8 mouse cellular contexts compared by ENCODE assay signal in genomic region chr7:49120488-49120864, GRCm38 (mm10).
DNase-seq lines count a peak whose midpoint lies in the region; ATAC-seq and TF ChIP-seq lines count a peak whose summit lies in the region.
"Had no signal": no experiment of that assay in that cellular context is flagged by ENCODE, and none has a peak within 500 bp of the region (broad histone marks: within the 10 kb centered on the region; RNA-seq: fewer than 3 reads in every experiment).

No protein-coding gene starts in this region.

- 0 out of 2 replicates have a peak, but pooled peaks cover 2% of the 10 kb centered on the region for H3K4me1 ChIP-seq in lung, embryonic 14.5 days (ENCODE audit: insufficient read depth)
- peaks cover 16% of the 10 kb centered on the region for H3K4me1 ChIP-seq in forebrain, embryonic 11.5 days (replicated peaks; ENCODE audit: control insufficient read depth, insufficient read depth, low read length)
- H3K4me1 ChIP-seq in intestine, embryonic 14.5 days (replicated peaks; ENCODE audit: control insufficient read depth, insufficient read depth, low read length): peaks cover 6% of the 10 kb centered on the region
- H3K4me1 ChIP-seq in stomach, embryonic 14.5 days (ENCODE audit: control insufficient read depth, insufficient read depth, low read length): 0 out of 2 replicates have a peak, but pooled peaks cover 3% of the 10 kb centered on the region

- WGBS in lung, embryonic 14.5 days: 33% methylated on average over 6 of the region's 6 CpGs
- 41% methylated on average over 6 of the region's 6 CpGs for WGBS in forebrain, embryonic 11.5 days
- 38% methylated on average over 6 of the region's 6 CpGs for WGBS in intestine, embryonic 14.5 days
- WGBS in stomach, embryonic 14.5 days: 51% methylated on average over 6 of the region's 6 CpGs

- ATAC-seq in lung, embryonic 14.5 days (ENCODE audit: insufficient read depth): no peak
- peak; percentile 21 for ATAC-seq in forebrain, embryonic 11.5 days (replicated peaks; ENCODE audit: low FRiP score)
- no peak for ATAC-seq in intestine, embryonic 14.5 days (replicated peaks; ENCODE audit: low FRiP score, low TSS enrichment, low read depth)
- no peak for ATAC-seq in stomach, embryonic 14.5 days (ENCODE audit: insufficient number of reproducible peaks, insufficient read depth, low FRiP score, low read depth)

- DNase-seq in lung, embryonic 14.5 days: no peak
- no peak for DNase-seq in lung, postnatal 25 days (ENCODE audit: low spot score)
- DNase-seq in forebrain, embryonic 11.5 days (ENCODE audit: low spot score): no peak
- DNase-seq in intestine, embryonic 14.5 days (ENCODE audit: low spot score): no peak
- no peak for DNase-seq in urinary bladder, postnatal 4 days (ENCODE audit: low spot score in 2 of 2)
- DNase-seq in testis, postnatal 14 days (ENCODE audit: low spot score): no peak
- DNase-seq: kidney, postnatal 10 days had no signal

- no peaks in the 10 kb centered on the region for H3K9me3 ChIP-seq in lung, embryonic 14.5 days (ENCODE audit: low read depth, low read length)
- no peaks in the 10 kb centered on the region for H3K9me3 ChIP-seq in forebrain, embryonic 11.5 days (ENCODE audit: control insufficient read depth, low read length)
- H3K9me3 ChIP-seq in intestine, embryonic 14.5 days (ENCODE audit: control insufficient read depth, low read length): no peaks in the 10 kb centered on the region
- no peaks in the 10 kb centered on the region for H3K9me3 ChIP-seq in stomach, embryonic 14.5 days (ENCODE audit: control insufficient read depth, low read depth, low read length)

- no peak overlapping the region for H3K27ac ChIP-seq in lung, embryonic 14.5 days (ENCODE audit: low read depth)
- H3K27ac ChIP-seq in forebrain, embryonic 11.5 days (ENCODE audit: low read depth, low read length): no peak overlapping the region
- no peak overlapping the region for H3K27ac ChIP-seq in intestine, embryonic 14.5 days (ENCODE audit: low read depth)
- no peak overlapping the region for H3K27ac ChIP-seq in stomach, embryonic 14.5 days (ENCODE audit: low read length)

- no peaks in the 10 kb centered on the region for H3K36me3 ChIP-seq in lung, embryonic 14.5 days (ENCODE audit: insufficient read depth)
- H3K36me3 ChIP-seq in forebrain, embryonic 11.5 days (ENCODE audit: control insufficient read depth, insufficient read depth, low read length): no peaks in the 10 kb centered on the region
- H3K36me3 ChIP-seq in intestine, embryonic 14.5 days (ENCODE audit: control insufficient read depth, insufficient read depth, low read length): no peaks in the 10 kb centered on the region
- no peaks in the 10 kb centered on the region for H3K36me3 ChIP-seq in stomach, embryonic 14.5 days (ENCODE audit: control insufficient read depth, insufficient read depth, low read length)

- no peak for TF ChIP-seq CTCF in lung, embryonic 14.5 days (IDR thresholded peaks at IDR 0.05; ENCODE audit: low read depth)

- H3K4me3 ChIP-seq in lung, embryonic 14.5 days (ENCODE audit: low read depth, low read length): peak overlapping the region; percentile 5; the same call in 1 of the 2 replicates
- H3K4me3 ChIP-seq in forebrain, embryonic 11.5 days (ENCODE audit: low read depth, low read length): peak overlapping the region; percentile 15; the same call in 1 of the 2 replicates
- H3K4me3 ChIP-seq in intestine, embryonic 14.5 days (ENCODE audit: low read depth, low read length): peak overlapping the region; percentile 13; the same call in 1 of the 2 replicates
- no peak overlapping the region for H3K4me3 ChIP-seq in stomach, embryonic 14.5 days (ENCODE audit: low read depth, low read length)

- peak overlapping the region; percentile 53 for H3K4me2 ChIP-seq in lung, embryonic 14.5 days
- H3K4me2 ChIP-seq in forebrain, embryonic 11.5 days (ENCODE audit: low read depth, low read length, severe bottlenecking): peak overlapping the region; percentile 52
- H3K4me2 ChIP-seq in intestine, embryonic 14.5 days (ENCODE audit: low read length): peak overlapping the region; percentile 42
- peak overlapping the region; percentile 24; the same call in 1 of the 2 replicates for H3K4me2 ChIP-seq in stomach, embryonic 14.5 days (replicated peaks; ENCODE audit: low read depth, low read length)

- 0 out of 2 replicates have a peak, but pooled peaks cover 3% of the 10 kb centered on the region for H3K27me3 ChIP-seq in lung, embryonic 14.5 days (ENCODE audit: insufficient read depth, low read length)
- peaks cover 12% of the 10 kb centered on the region for H3K27me3 ChIP-seq in forebrain, embryonic 11.5 days (ENCODE audit: control insufficient read depth, insufficient read depth, low read length)
- H3K27me3 ChIP-seq in intestine, embryonic 14.5 days (replicated peaks; ENCODE audit: control insufficient read depth, insufficient read depth, low read length): 0 out of 2 replicates have a peak, but pooled peaks cover 3% of the 10 kb centered on the region
- no peaks in the 10 kb centered on the region for H3K27me3 ChIP-seq in stomach, embryonic 14.5 days (ENCODE audit: control insufficient read depth, insufficient read depth, low read length)

- no peak overlapping the region for H3K9ac ChIP-seq in lung, embryonic 14.5 days
- peak overlapping the region; percentile 54 for H3K9ac ChIP-seq in forebrain, embryonic 11.5 days (ENCODE audit: low read length)
- H3K9ac ChIP-seq in intestine, embryonic 14.5 days (ENCODE audit: low read length): no peak overlapping the region
- no peak overlapping the region for H3K9ac ChIP-seq in stomach, embryonic 14.5 days (replicated peaks; ENCODE audit: low read depth, low read length)
